Mouse (Mus musculus) kidney, postnatal 0 days (tissue): ENCODE results near the gene Cct8. TPM values are rescaled to one million over a fixed set of nuclear protein-coding genes. Genes with fewer than 3 reads are reported as not detected.

Source experiments
- ATAC-seq: fragments of 200-750 bp; cut with Nextera tagmentation; replicated peaks from 2 replicates; pipeline ENCODE4 v1.8.0; 2017; ENCODE audit warnings: low read depth, moderate number of reproducible peaks, moderate TSS enrichment, moderate library complexity; ENCODE audit not compliant: low FRiP score
- DNase-seq: peaks from one replicate; pipeline ENCODE4 v3.0.0-alpha.2; 2016; ENCODE audit warnings: low spot score
- H3K27ac ChIP-seq: fragments of 300-500 bp; sonication (generic); 2 replicates; pipeline ENCODE4 v1.5.1; 2014; ENCODE audit warnings: mild to moderate bottlenecking
- H3K27me3 ChIP-seq: fragments of 300-500 bp; sonication (generic); 2 replicates; pipeline ENCODE4 v1.6.1; 2014; ENCODE audit warnings: low read length, mixed read lengths; ENCODE audit not compliant: insufficient read depth
- H3K36me3 ChIP-seq: fragments of 300-500 bp; sonication (generic); 2 replicates; pipeline ENCODE4 v1.6.1; 2014; ENCODE audit warnings: low read length, mixed read lengths; ENCODE audit not compliant: insufficient read depth
- H3K4me1 ChIP-seq: fragments of 300-500 bp; sonication (generic); replicated peaks from 2 replicates; pipeline ENCODE4 v1.6.1; 2014; ENCODE audit warnings: antibody characterized with exemption, low read length, mixed read lengths; ENCODE audit not compliant: insufficient read depth
- H3K4me2 ChIP-seq: fragments of 300-500 bp; sonication (generic); 2 replicates; pipeline ENCODE4 v1.6.1; 2014; ENCODE audit warnings: mild to moderate bottlenecking, low read length, moderate library complexity, mixed read lengths
- H3K4me3 ChIP-seq: fragments of 300-500 bp; sonication (generic); replicated peaks from 2 replicates; pipeline ENCODE4 v1.5.1; 2014; ENCODE audit warnings: low read depth, low read length
- H3K9ac ChIP-seq: fragments of 300-500 bp; sonication (generic); 2 replicates; pipeline ENCODE4 v1.6.1; 2014; ENCODE audit warnings: low read depth, low read length
- H3K9me3 ChIP-seq: fragments of 300-500 bp; sonication (generic); replicated peaks from 2 replicates; pipeline ENCODE4 v1.6.1; 2016; ENCODE audit warnings: low read length, inconsistent platforms, mixed read lengths
- CTCF ChIP-seq: IDR thresholded peaks from 2 replicates; pipeline ENCODE4 v1.5.1; 2016; ENCODE audit warnings: antibody characterized with exemption, low read depth, mild to moderate bottlenecking, moderate library complexity
- WGBS: fragments of 180-500 bp; shearing (Covaris S2); extraction: QIAGEN DNeasy Blood & Tissue Kit; methylation state at CpG from one replicate; pipeline ENCODE4 v1.1.7; 2014; 5-methylcytosine and 5-hydroxymethylcytosine counted together
- polyA plus RNA-seq: library from polyadenylated mRNA; unstranded; fragments of >200 nt; fragmentation: Nextera tagmentation; extraction: Ambion mirVana; gene quantifications from 2 replicates; pipeline ENCODE4 v1.2.1, GENCODE M21; 2015

The Cct8 gene
- polyA plus RNA-seq, 1 experiment from 2014 or later, result 315 TPM

- peak; percentile 95 for ATAC-seq
- Histone ChIP-seq H3K27me3 (no peaks in the 10 kb centered on the region), H3K4me1 (peaks cover 8% of the 10 kb centered on the region), H3K4me2 (peak within 1 kb of the TSS; percentile 90), H3K27ac (peak within 1 kb of the TSS; percentile 95), H3K9ac (peak within 1 kb of the TSS; percentile 88), H3K9me3 (no peaks in the 10 kb centered on the region), H3K36me3 (no peaks in the 10 kb centered on the region), H3K4me3 (peak within 1 kb of the TSS; percentile 90)
- peak; percentile 96 for DNase-seq
- WGBS, result under 1% methylated on average over 38 of the region's 38 CpGs
- no peak for TF ChIP-seq CTCF
These were observed 55.4 kb downstream of the Cct8 start, which contains the start of gene Rwdd2b for GRCm38 (mm10) chr16:87440184-87440686. Rwdd2b (minus strand) TSS chr16:87440573.

- H3K9me3 ChIP-seq, result no peaks in the 10 kb centered on the region
- DNase-seq (no peak), ATAC-seq (no peak)
- H3K4me3 ChIP-seq, result no peak overlapping the region
- WGBS, result 83% methylated on average over 8 of the region's 8 CpGs
- no peak for TF ChIP-seq CTCF
- H3K27ac ChIP-seq, result no peak overlapping the region
- H3K9ac ChIP-seq, result no peak overlapping the region
- no peak overlapping the region for H3K4me2 ChIP-seq
- no peaks in the 10 kb centered on the region for H3K27me3 ChIP-seq
- no peaks in the 10 kb centered on the region for H3K36me3 ChIP-seq
- peaks cover 8% of the 10 kb centered on the region for H3K4me1 ChIP-seq
These were observed 57.0 kb downstream of the Cct8 start for GRCm38 (mm10) chr16:87438697-87439096.

DNA sequence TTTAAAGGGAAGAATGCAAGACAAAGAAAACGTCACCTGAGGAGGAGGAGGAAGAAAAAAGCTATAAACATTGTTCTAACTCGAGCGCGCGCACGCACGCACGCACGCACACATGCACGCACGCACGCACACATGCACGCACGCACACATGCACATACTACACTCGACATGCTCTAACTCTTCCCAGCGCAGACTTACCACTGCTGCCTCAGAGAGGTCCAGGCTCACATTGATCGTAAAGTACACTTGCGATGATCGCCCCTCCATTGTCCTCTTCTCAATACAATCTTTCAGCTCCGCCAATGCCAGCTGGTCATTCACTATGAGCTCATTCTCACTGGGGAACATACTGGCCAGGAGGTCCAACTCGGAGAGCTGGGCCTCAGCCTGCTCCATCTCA, 58.6 kb downstream of the Cct8 start:
- DNase-seq, result no peak
- no peak for ATAC-seq
- Histone ChIP-seq H3K9ac (no peak overlapping the region), H3K4me2 (no peak overlapping the region), H3K27ac (no peak overlapping the region), H3K9me3 (no peaks in the 10 kb centered on the region), H3K27me3 (no peaks in the 10 kb centered on the region), H3K4me3 (no peak overlapping the region), H3K4me1 (peaks cover 8% of the 10 kb centered on the region), H3K36me3 (no peaks in the 10 kb centered on the region)
- TF ChIP-seq CTCF, result no peak
- WGBS, result 92% methylated on average over 21 of the region's 21 CpGs

GRCm38 (mm10) chr16:87435411-87436205, 60.1 kb downstream of the Cct8 start:
- no peaks in the 10 kb centered on the region for H3K27me3 ChIP-seq
- H3K36me3 ChIP-seq, result no peaks in the 10 kb centered on the region
- no peak overlapping the region for H3K27ac ChIP-seq
- no peaks in the 10 kb centered on the region for H3K9me3 ChIP-seq
- H3K4me3 ChIP-seq, result no peak overlapping the region
- ATAC-seq (no peak), DNase-seq (no peak)
- no peaks in the 10 kb centered on the region for H3K4me1 ChIP-seq
- H3K4me2 ChIP-seq, result no peak overlapping the region
- no peak overlapping the region for H3K9ac ChIP-seq
- no peak for TF ChIP-seq CTCF
- 80% methylated on average over 13 of the region's 13 CpGs for WGBS

GRCm38 (mm10) chr16:87434946-87435345, 60.7 kb downstream of the Cct8 start:
- H3K4me1 ChIP-seq, result no peaks in the 10 kb centered on the region
- no peaks in the 10 kb centered on the region for H3K9me3 ChIP-seq
- no peak for DNase-seq
- no peak overlapping the region for H3K9ac ChIP-seq
- H3K27ac ChIP-seq, result no peak overlapping the region
- H3K36me3 ChIP-seq, result no peaks in the 10 kb centered on the region
- WGBS, result 67% methylated on average over 6 of the region's 6 CpGs
- ATAC-seq, result no peak
- no peak overlapping the region for H3K4me2 ChIP-seq
- H3K4me3 ChIP-seq, result no peak overlapping the region
- no peaks in the 10 kb centered on the region for H3K27me3 ChIP-seq
- TF ChIP-seq CTCF, result no peak

DNA sequence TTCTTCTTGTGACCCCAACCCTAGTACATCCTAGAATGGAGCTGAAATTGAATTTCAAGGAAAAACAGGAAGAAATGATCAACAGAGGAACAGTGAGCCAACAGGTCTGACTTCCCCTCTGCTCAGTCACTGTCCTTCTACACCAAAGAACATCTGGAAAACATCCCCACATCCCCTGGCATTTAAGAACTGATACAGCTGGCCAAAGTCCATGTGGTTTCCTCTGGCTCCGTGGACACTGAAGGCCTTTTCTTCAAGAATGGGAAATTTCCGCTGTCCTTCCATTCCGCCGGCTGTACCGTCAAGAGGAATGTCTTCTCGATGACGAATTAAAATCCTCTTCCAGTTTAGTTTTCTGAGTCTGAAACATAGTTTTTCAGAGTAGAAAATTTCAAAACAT, 61.4 kb downstream of the Cct8 start:
- H3K4me1 ChIP-seq, result no peaks in the 10 kb centered on the region
- DNase-seq (no peak), ATAC-seq (no peak)
- H3K9me3 ChIP-seq, result no peaks in the 10 kb centered on the region
- no peak overlapping the region for H3K9ac ChIP-seq
- no peaks in the 10 kb centered on the region for H3K36me3 ChIP-seq
- no peaks in the 10 kb centered on the region for H3K27me3 ChIP-seq
- WGBS, result 90% methylated on average over 7 of the region's 7 CpGs
- TF ChIP-seq CTCF, result no peak
- H3K4me2 ChIP-seq, result no peak overlapping the region
- H3K4me3 ChIP-seq, result no peak overlapping the region
- no peak overlapping the region for H3K27ac ChIP-seq

Other genes starting within 250 kb of the Cct8 start
- 27.2 and 30.6 TPM in 2 replicates for gene N6amt1, start 141.7 kb downstream of the Cct8 start, polyA plus RNA-seq
- gene Ltn1, start 63.3 kb downstream of the Cct8 start, polyA plus RNA-seq, result 15.6 and 17.4 TPM in 2 replicates
- gene Rwdd2b, start 55.3 kb downstream of the Cct8 start, polyA plus RNA-seq, result 12.9 and 15.2 TPM in 2 replicates
- 47.2 and 54.1 TPM in 2 replicates for gene Usp16, start 41.2 kb downstream of the Cct8 start, polyA plus RNA-seq
- 2.1 and 2.7 TPM in 2 replicates for gene Map3k7cl, start 57.5 kb upstream of the Cct8 start, polyA plus RNA-seq
- 6.5 and 8.6 TPM in 2 replicates for gene Bach1, start 203.1 kb upstream of the Cct8 start, polyA plus RNA-seq